10 mouse cellular contexts compared by ENCODE assay signal in genomic region chr3:96498476-96499245, GRCm38 (mm10). TPM values are rescaled to one million over a fixed set of nuclear protein-coding genes. Genes with fewer than 3 reads are reported as not detected.
DNase-seq lines count a peak whose midpoint lies in the region; ATAC-seq and TF ChIP-seq lines count a peak whose summit lies in the region.
"Had no signal": no experiment of that assay in that cellular context is flagged by ENCODE, and none has a peak within 500 bp of the region (broad histone marks: within the 10 kb centered on the region; RNA-seq: fewer than 3 reads in every experiment).

No protein-coding gene starts in this region.

- H3K36me3 ChIP-seq in forebrain, embryonic 10.5 days (replicated peaks): no peaks in the 10 kb centered on the region
- no peaks in the 10 kb centered on the region for H3K36me3 ChIP-seq in forebrain, embryonic 12.5 days (replicated peaks)
- H3K36me3 ChIP-seq in lung, embryonic 14.5 days (ENCODE audit: insufficient read depth): no peaks in the 10 kb centered on the region
- no peaks in the 10 kb centered on the region for H3K36me3 ChIP-seq in hindbrain, embryonic 13.5 days
- H3K36me3 ChIP-seq in midbrain, postnatal 0 days (ENCODE audit: insufficient read depth, low read length): no peaks in the 10 kb centered on the region
- H3K36me3 ChIP-seq: G1E had no signal

- 80% methylated on average over 4 of the region's 4 CpGs for WGBS in forebrain, embryonic 10.5 days
- 84% methylated on average over 4 of the region's 4 CpGs for WGBS in forebrain, embryonic 12.5 days
- 79% methylated on average over 4 of the region's 4 CpGs for WGBS in lung, embryonic 14.5 days
- 83% methylated on average over 4 of the region's 4 CpGs for WGBS in hindbrain, embryonic 13.5 days
- WGBS in midbrain, postnatal 0 days: 83% methylated on average over 4 of the region's 4 CpGs

- H3K9me3 ChIP-seq in forebrain, embryonic 10.5 days: no peaks in the 10 kb centered on the region
- H3K9me3 ChIP-seq in forebrain, embryonic 12.5 days: no peaks in the 10 kb centered on the region
- H3K9me3 ChIP-seq in lung, embryonic 14.5 days (ENCODE audit: low read depth, low read length): no peaks in the 10 kb centered on the region
- no peaks in the 10 kb centered on the region for H3K9me3 ChIP-seq in hindbrain, embryonic 13.5 days
- H3K9me3 ChIP-seq in midbrain, postnatal 0 days (ENCODE audit: low read length): no peaks in the 10 kb centered on the region
- H3K9me3 ChIP-seq: G1E had no signal

- no peak for DNase-seq in forebrain, embryonic 10.5 days (ENCODE audit: extremely low spot score, low spot score)
- no peak for DNase-seq in lung, embryonic 14.5 days
- no peak for DNase-seq in lung, postnatal 4 days
- no peak for DNase-seq in midbrain, postnatal 0 days (ENCODE audit: low spot score)
- no peak for DNase-seq in adrenal gland, postnatal 14 days

- H3K4me3 ChIP-seq in forebrain, embryonic 10.5 days: peak overlapping the region; percentile 77; the same call in 1 of the 2 replicates
- H3K4me3 ChIP-seq in forebrain, embryonic 12.5 days (replicated peaks): no peak overlapping the region
- H3K4me3 ChIP-seq in lung, embryonic 14.5 days (ENCODE audit: low read depth, low read length): peak overlapping the region; percentile 54
- peak overlapping the region; percentile 72; the same call in 1 of the 2 replicates for H3K4me3 ChIP-seq in hindbrain, embryonic 13.5 days
- peak overlapping the region; percentile 76; the same call in 1 of the 2 replicates for H3K4me3 ChIP-seq in midbrain, postnatal 0 days (ENCODE audit: low read depth, low read length)

- no peak overlapping the region for H3K27ac ChIP-seq in forebrain, embryonic 10.5 days
- H3K27ac ChIP-seq in forebrain, embryonic 12.5 days: no peak overlapping the region
- H3K27ac ChIP-seq in lung, embryonic 14.5 days (ENCODE audit: low read depth): no peak overlapping the region
- no peak overlapping the region for H3K27ac ChIP-seq in hindbrain, embryonic 13.5 days
- H3K27ac ChIP-seq in midbrain, postnatal 0 days (ENCODE audit: low read depth, low read length): peak overlapping the region; percentile 18; the same call in 1 of the 2 replicates

- H3K27me3 ChIP-seq in forebrain, embryonic 10.5 days (ENCODE audit: poor library complexity, severe bottlenecking): peaks cover 8% of the 10 kb centered on the region
- peaks cover 8% of the 10 kb centered on the region; the same call in 1 of the 2 replicates for H3K27me3 ChIP-seq in forebrain, embryonic 12.5 days
- no peaks in the 10 kb centered on the region for H3K27me3 ChIP-seq in lung, embryonic 14.5 days (ENCODE audit: insufficient read depth, low read length)
- H3K27me3 ChIP-seq in hindbrain, embryonic 13.5 days: no peaks in the 10 kb centered on the region
- no peaks in the 10 kb centered on the region for H3K27me3 ChIP-seq in midbrain, postnatal 0 days (ENCODE audit: insufficient read depth, low read length)

- no peak overlapping the region for H3K4me2 ChIP-seq in forebrain, embryonic 12.5 days
- H3K4me2 ChIP-seq in lung, embryonic 14.5 days: peak overlapping the region; percentile 87
- peak overlapping the region; percentile 89; the same call in 1 of the 2 replicates for H3K4me2 ChIP-seq in hindbrain, embryonic 13.5 days
- H3K4me2 ChIP-seq in midbrain, postnatal 0 days (ENCODE audit: low read depth, low read length, poor library complexity, severe bottlenecking): peak overlapping the region; percentile 61; the same call in 1 of the 2 replicates

- H3K9ac ChIP-seq in forebrain, embryonic 12.5 days: no peak overlapping the region
- no peak overlapping the region for H3K9ac ChIP-seq in lung, embryonic 14.5 days
- H3K9ac ChIP-seq in hindbrain, embryonic 13.5 days: no peak overlapping the region
- H3K9ac ChIP-seq in midbrain, postnatal 0 days (replicated peaks; ENCODE audit: low read length, poor library complexity, severe bottlenecking): no peak overlapping the region

- no peak for ATAC-seq in forebrain, embryonic 12.5 days (ENCODE audit: low FRiP score)
- ATAC-seq in lung, embryonic 14.5 days (ENCODE audit: insufficient read depth): no peak
- ATAC-seq in hindbrain, embryonic 13.5 days (ENCODE audit: low FRiP score): no peak
- no peak for ATAC-seq in midbrain, postnatal 0 days (ENCODE audit: low FRiP score)
- no peak for ATAC-seq in inflammation-experienced regulatory T-cells, adult 6 months

- peaks cover 34% of the 10 kb centered on the region for H3K4me1 ChIP-seq in forebrain, embryonic 10.5 days
- H3K4me1 ChIP-seq in forebrain, embryonic 12.5 days: peaks cover 3% of the 10 kb centered on the region
- peaks cover 3% of the 10 kb centered on the region; the same call in 1 of the 2 replicates for H3K4me1 ChIP-seq in lung, embryonic 14.5 days (ENCODE audit: insufficient read depth)
- H3K4me1 ChIP-seq in hindbrain, embryonic 13.5 days (replicated peaks): peaks cover 17% of the 10 kb centered on the region
- H3K4me1 ChIP-seq in midbrain, postnatal 0 days (ENCODE audit: insufficient read depth, low read length): peaks cover 4% of the 10 kb centered on the region; the same call in 1 of the 2 replicates

- no peak for TF ChIP-seq CTCF in lung, embryonic 14.5 days (IDR thresholded peaks at IDR 0.05; ENCODE audit: low read depth)
- TF ChIP-seq CTCF in midbrain, postnatal 0 days (IDR thresholded peaks at IDR 0.05): no peak

RNA-seq across cellular contexts. Expression of gene Hfe2, which starts 26.3 kb away (rescaled TPM):
- polyA plus RNA-seq in forebrain, embryonic 10.5 days (2016; fragmentation: Nextera tagmentation; extraction: Ambion mirVana): 1.6 and 1.8 TPM in 2 replicates
- polyA plus RNA-seq in forebrain, embryonic 12.5 days (2016; fragmentation: Nextera tagmentation; extraction: Ambion mirVana): 0.54 and 0.84 TPM in 2 replicates
- polyA plus RNA-seq in lung, embryonic 14.5 days (2014; fragmentation: Nextera tagmentation; extraction: Ambion mirVana): 0.20 and 0.35 TPM in 2 replicates
- polyA plus RNA-seq in hindbrain, embryonic 13.5 days (2015; fragmentation: Nextera tagmentation; extraction: Ambion mirVana): 0.89 and 0.92 TPM in 2 replicates
- total RNA-seq in midbrain, postnatal 0 days (2014; rRNA removed): 2.0 and 2.1 TPM in 2 replicates
- 2.0 and 2.7 TPM in 2 replicates for polyA plus RNA-seq in midbrain, postnatal 0 days (2015; fragmentation: Nextera tagmentation; extraction: Ambion mirVana)
- total RNA-seq in adrenal gland, postnatal 14 days (2021): 6.9 TPM in 1 of 2 replicates, not detected in the other
- not detected for polyA plus RNA-seq in inflammation-experienced regulatory T-cells, adult 6 months (2017; shearing (Covaris generic))
- total RNA-seq: G1E; hematopoietic stem cell, adult 5-6 weeks had no signal
- polyA plus RNA-seq: G1E had no signal

RNA-seq across cellular contexts. Expression of gene BC107364, which starts 46.6 kb away (rescaled TPM):
- 0.20 TPM in 1 of 2 replicates, not detected in the other for polyA plus RNA-seq in forebrain, embryonic 10.5 days (2016; fragmentation: Nextera tagmentation; extraction: Ambion mirVana)
- polyA plus RNA-seq in forebrain, embryonic 12.5 days (2016; fragmentation: Nextera tagmentation; extraction: Ambion mirVana): not detected in 2 replicates
- polyA plus RNA-seq in lung, embryonic 14.5 days (2014; fragmentation: Nextera tagmentation; extraction: Ambion mirVana): not detected in 2 replicates
- not detected in 2 replicates for polyA plus RNA-seq in hindbrain, embryonic 13.5 days (2015; fragmentation: Nextera tagmentation; extraction: Ambion mirVana)
- total RNA-seq in midbrain, postnatal 0 days (2014; rRNA removed): not detected in 2 replicates
- polyA plus RNA-seq in midbrain, postnatal 0 days (2015; fragmentation: Nextera tagmentation; extraction: Ambion mirVana): not detected in 2 replicates
- not detected in 2 replicates for total RNA-seq in adrenal gland, postnatal 14 days (2021)
- not detected for polyA plus RNA-seq in inflammation-experienced regulatory T-cells, adult 6 months (2017; shearing (Covaris generic))
- total RNA-seq: hematopoietic stem cell, adult 5-6 weeks had no signal
- polyA plus RNA-seq: G1E had no signal

RNA-seq across cellular contexts. Expression of gene Txnip, which starts 59.1 kb away (rescaled TPM):
- polyA plus RNA-seq in forebrain, embryonic 10.5 days (2016; fragmentation: Nextera tagmentation; extraction: Ambion mirVana): 26.8 and 27.9 TPM in 2 replicates
- 40.4 and 40.8 TPM in 2 replicates for polyA plus RNA-seq in forebrain, embryonic 12.5 days (2016; fragmentation: Nextera tagmentation; extraction: Ambion mirVana)
- polyA plus RNA-seq in lung, embryonic 14.5 days (2014; fragmentation: Nextera tagmentation; extraction: Ambion mirVana): 77.2 and 96.5 TPM in 2 replicates
- polyA plus RNA-seq in hindbrain, embryonic 13.5 days (2015; fragmentation: Nextera tagmentation; extraction: Ambion mirVana): 60.5 and 67.6 TPM in 2 replicates
- total RNA-seq in midbrain, postnatal 0 days (2014; rRNA removed): 145 and 222 TPM in 2 replicates
- polyA plus RNA-seq in midbrain, postnatal 0 days (2015; fragmentation: Nextera tagmentation; extraction: Ambion mirVana): 108 and 116 TPM in 2 replicates
- total RNA-seq in adrenal gland, postnatal 14 days (2021): 479 and 772 TPM in 2 replicates
- polyA plus RNA-seq in inflammation-experienced regulatory T-cells, adult 6 months (2017; shearing (Covaris generic)): 100 to 1,000 TPM; 160 to 366 (median 354) TPM
